Mouse (Mus musculus): ENCODE measurements around the gene Slc39a11. TPM values are rescaled to one million over a fixed set of nuclear protein-coding genes. Genes with fewer than 3 reads are reported as not detected.

The Slc39a11 gene
- total RNA-seq, 2 experiments from 2014 or later = 6.3 to 7.5 TPM

Other genes with a start within 250 kb of the Slc39a11 start
- gene Sstr2, start 30.7 kb downstream of the Slc39a11 start, total RNA-seq (2015; ENCODE audit: low replicate concordance) = 0.63 TPM in 1 of 2 replicates, not detected in the other
- gene Sstr2, start 30.7 kb downstream of the Slc39a11 start, total RNA-seq (2017; ENCODE audit: low replicate concordance) = 0.56 TPM in 1 of 2 replicates, not detected in the other
- gene Cog1, start 910 bp downstream of the Slc39a11 start, total RNA-seq (2015; ENCODE audit: low replicate concordance) = 14.2 and 18.3 TPM in 2 replicates
- gene Cog1, start 910 bp downstream of the Slc39a11 start, total RNA-seq (2017; ENCODE audit: low replicate concordance) = 11.7 and 12.7 TPM in 2 replicates
- gene Fam104a, start 34.1 kb upstream of the Slc39a11 start, total RNA-seq (2015; ENCODE audit: low replicate concordance) = 20.0 and 21.7 TPM in 2 replicates
- 23.3 and 37.5 TPM in 2 replicates for gene Fam104a, start 34.1 kb upstream of the Slc39a11 start, total RNA-seq (2017; ENCODE audit: low replicate concordance)
- gene D11Wsu47e, start 34.3 kb upstream of the Slc39a11 start, total RNA-seq (2015; ENCODE audit: low replicate concordance) = 1.3 and 8.1 TPM in 2 replicates
- 11.2 and 11.7 TPM in 2 replicates for gene D11Wsu47e, start 34.3 kb upstream of the Slc39a11 start, total RNA-seq (2017; ENCODE audit: low replicate concordance)
- gene Cpsf4l, start 59.9 kb upstream of the Slc39a11 start, total RNA-seq (2015; ENCODE audit: low replicate concordance) = not detected in 2 replicates
- not detected in 2 replicates for gene Cpsf4l, start 59.9 kb upstream of the Slc39a11 start, total RNA-seq (2017; ENCODE audit: low replicate concordance)
- gene Cdc42ep4, start 101.8 kb upstream of the Slc39a11 start, total RNA-seq (2015; ENCODE audit: low replicate concordance) = 4.4 and 5.0 TPM in 2 replicates
- gene Cdc42ep4, start 101.8 kb upstream of the Slc39a11 start, total RNA-seq (2017; ENCODE audit: low replicate concordance) = 6.7 and 9.9 TPM in 2 replicates